Mouse (Mus musculus) hindbrain, embryonic 14.5 days (tissue): ENCODE measurements around the gene Zfp746. TPM values are rescaled to one million over a fixed set of nuclear protein-coding genes. Genes with fewer than 3 reads are reported as not detected.
A peak's percentile ranks its signal among the peaks of the same experiment; 100 is the strongest.
"Not testable (repeated sequence)": the region's sequence is repeated elsewhere in the genome, so short reads cannot be mapped to it uniquely, and the experiment has no call there.

Experiments
- ATAC-seq: fragments of 200-750 bp; cut with Nextera tagmentation; 2 replicates; pipeline ENCODE4 v1.8.0; 2017; ENCODE audit warnings: moderate number of reproducible peaks, mild to moderate bottlenecking, moderate TSS enrichment, moderate library complexity; ENCODE audit not compliant: low FRiP score
- DNase-seq: peaks from one replicate; pipeline ENCODE4 v3.0.0-alpha.2; 2015; ENCODE audit warnings: low spot score
- H3K27ac ChIP-seq: fragments of 300-500 bp; sonication (generic); 2 replicates; pipeline ENCODE4 v1.5.1; 2014; ENCODE audit warnings: mild to moderate bottlenecking, moderate library complexity
- H3K27me3 ChIP-seq: fragments of 300-500 bp; sonication (generic); 2 replicates; pipeline ENCODE4 v1.6.1; 2014; ENCODE audit warnings: mild to moderate bottlenecking, low read length, mixed read lengths; ENCODE audit not compliant: control insufficient read depth, insufficient read depth
- H3K36me3 ChIP-seq: fragments of 300-500 bp; sonication (generic); replicated peaks from 2 replicates; pipeline ENCODE4 v1.6.1; 2014; ENCODE audit not compliant: control insufficient read depth, insufficient read depth
- H3K4me1 ChIP-seq: fragments of 300-500 bp; sonication (generic); replicated peaks from 2 replicates; pipeline ENCODE4 v1.6.1; 2014; ENCODE audit warnings: antibody characterized with exemption, low read length, mixed read lengths; ENCODE audit not compliant: control insufficient read depth, insufficient read depth
- H3K4me2 ChIP-seq: fragments of 300-500 bp; sonication (generic); replicated peaks from 2 replicates; pipeline ENCODE4 v1.6.1; 2014; ENCODE audit warnings: mild to moderate bottlenecking, moderate library complexity
- H3K4me3 ChIP-seq: fragments of 300-500 bp; sonication (generic); replicated peaks from 2 replicates; pipeline ENCODE4 v1.5.1; 2014; ENCODE audit warnings: mild to moderate bottlenecking, low read length
- H3K9ac ChIP-seq: fragments of 300-500 bp; sonication (generic); 2 replicates; pipeline ENCODE4 v1.6.1; 2014
- H3K9me3 ChIP-seq: fragments of 300-500 bp; sonication (generic); 2 replicates; pipeline ENCODE4 v1.6.1; 2016; ENCODE audit warnings: low read length; ENCODE audit not compliant: control insufficient read depth
- WGBS: fragments of 180-500 bp; shearing (Covaris S2); extraction: QIAGEN DNeasy Blood & Tissue Kit; methylation state at CpG from one replicate; pipeline ENCODE4 v1.1.7; 2014; 5-methylcytosine and 5-hydroxymethylcytosine counted together
- polyA plus RNA-seq: library from polyadenylated mRNA; unstranded; fragments of >200 nt; fragmentation: Nextera tagmentation; extraction: Ambion mirVana; gene quantifications from 2 replicates; pipeline ENCODE4 v1.2.1, GENCODE M21; 2014

Gene Zfp746
- 23.4 and 25.7 TPM in 2 replicates for polyA plus RNA-seq

GRCm38 (mm10) chr6:48086471-48086878, at the start of gene Zfp746:
TSS of gene Zfp746 (minus strand) at chr6:48086593.
- peak; percentile 91 for DNase-seq
- Histone ChIP-seq H3K9ac (peak within 1 kb of the TSS; percentile 93), H3K27me3 (no peaks in the 10 kb centered on the region), H3K9me3 (no peaks in the 10 kb centered on the region), H3K27ac (peak within 1 kb of the TSS; percentile 87), H3K4me2 (peak within 1 kb of the TSS; percentile 68), H3K36me3 (peaks cover 22% of the 10 kb centered on the region), H3K4me3 (peak within 1 kb of the TSS; percentile 83), H3K4me1 (peaks cover 10% of the 10 kb centered on the region)
- ATAC-seq, result peak; percentile 93
- 1% methylated on average over 41 of the region's 53 CpGs for WGBS

DNA sequence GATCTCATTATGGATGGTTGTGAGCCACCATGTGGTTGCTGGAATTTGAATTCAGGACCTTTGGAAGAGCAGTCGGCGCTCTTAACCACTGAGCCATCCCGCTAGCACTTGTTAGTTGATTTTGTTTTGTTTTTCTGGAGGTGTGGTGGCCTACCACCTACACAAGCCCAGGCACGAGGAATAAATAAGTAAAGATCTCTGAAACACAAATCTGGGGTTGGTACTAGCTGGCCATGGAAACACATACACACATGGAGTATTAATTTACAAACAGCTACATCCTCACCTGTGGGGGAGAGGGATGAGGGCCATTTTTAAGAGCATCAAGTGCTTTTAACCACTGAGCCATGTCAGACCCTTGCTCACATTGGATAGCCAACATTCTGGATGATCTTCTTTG, 34.7 kb upstream of the Zfp746 start:
- DNase-seq (peak; percentile 31), ATAC-seq (peak; percentile 78; the same call in 1 of the 2 replicates)
- WGBS, result 75% methylated on average over 4 of the region's 4 CpGs

DNA sequence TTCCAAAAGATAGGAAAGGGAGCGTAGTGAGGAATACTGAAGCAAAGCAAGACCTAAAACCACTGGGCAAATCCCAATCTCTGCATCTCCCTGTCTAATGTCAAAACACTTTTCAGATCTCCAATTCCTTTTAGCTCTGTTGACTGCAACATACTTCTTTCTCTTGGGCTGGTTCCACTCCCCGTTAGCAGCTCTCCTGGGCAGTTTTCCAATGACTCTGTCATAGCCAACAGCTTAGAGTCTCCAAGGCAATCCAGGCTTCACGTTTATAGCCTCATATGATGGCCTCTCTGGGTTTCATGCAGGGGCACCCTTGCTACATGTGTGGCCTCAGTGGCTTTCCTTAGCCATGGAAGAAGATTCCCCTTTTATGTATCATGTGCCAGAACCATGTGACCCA, 29.6 kb upstream of the Zfp746 start:
- 78% methylated on average over 3 of the region's 3 CpGs for whole genome bisulfite sequencing
- H3K9ac ChIP-seq, result no peak overlapping the region

More for the DNA sequence above, 34.7 kb upstream of the Zfp746 start:
- H3K4me2 ChIP-seq, H3K4me3 ChIP-seq, H3K9ac ChIP-seq, H3K4me1 ChIP-seq, H3K27me3 ChIP-seq, H3K27ac ChIP-seq, H3K36me3 ChIP-seq, H3K9me3 ChIP-seq: not testable (repeated sequence)

DNA sequence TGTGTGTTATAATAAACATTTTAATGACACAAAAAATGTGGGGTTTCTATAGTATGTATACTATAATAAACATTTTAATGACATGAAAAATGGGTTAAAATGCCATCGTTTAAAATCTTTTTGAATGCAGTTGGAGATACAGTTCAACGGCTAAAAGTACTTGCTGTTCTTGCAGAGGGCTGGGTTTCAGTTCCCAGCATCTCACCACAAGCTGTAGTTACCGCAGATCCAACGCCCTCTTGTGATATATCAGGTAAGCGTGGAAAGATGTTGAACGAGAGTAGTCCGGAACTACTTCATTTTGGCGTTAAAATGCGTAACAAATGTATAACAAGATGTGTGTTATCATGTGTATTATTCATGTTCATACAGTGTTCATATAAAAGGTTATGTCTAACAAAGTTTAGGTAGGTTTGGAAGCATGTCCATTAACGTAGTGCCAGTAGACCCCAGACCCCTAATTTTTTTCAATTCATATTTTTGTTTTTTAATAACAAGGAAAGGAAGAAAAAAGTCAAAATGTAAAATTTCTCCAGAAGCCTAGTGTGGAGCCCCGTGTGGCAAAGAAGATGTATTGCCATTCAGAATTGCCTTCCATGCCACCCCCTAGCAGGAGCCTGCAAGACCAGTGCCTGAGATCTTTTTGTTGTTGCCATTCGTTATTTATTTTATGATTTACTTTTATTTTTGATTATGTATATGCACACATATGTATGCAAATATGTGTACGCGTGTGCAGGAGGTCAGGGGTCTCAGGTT, 743 bp upstream of the Zfp746 start:
- Histone ChIP-seq H3K9ac (peak overlapping the region; percentile 93; the same call in 1 of the 2 replicates), H3K36me3 (peaks cover 15% of the 10 kb centered on the region), H3K4me2 (peak overlapping the region; percentile 68), H3K27ac (no peak overlapping the region), H3K9me3 (no peaks in the 10 kb centered on the region), H3K27me3 (no peaks in the 10 kb centered on the region), H3K4me1 (peaks cover 10% of the 10 kb centered on the region), H3K4me3 (peak overlapping the region; percentile 83)
- WGBS, result 41% methylated on average over 14 of the region's 14 CpGs
- DNase-seq (no peak), ATAC-seq (no peak)

More for the DNA sequence above, 29.6 kb upstream of the Zfp746 start:
- H3K4me2 ChIP-seq, result no peak overlapping the region
- no peaks in the 10 kb centered on the region for H3K27me3 ChIP-seq
- no peaks in the 10 kb centered on the region for H3K9me3 ChIP-seq
- H3K27ac ChIP-seq, result no peak overlapping the region
- ATAC-seq, result no peak
- no peak for DNase-seq
- no peak overlapping the region for H3K4me3 ChIP-seq
- H3K36me3 ChIP-seq, result no peaks in the 10 kb centered on the region
- H3K4me1 ChIP-seq, result no peaks in the 10 kb centered on the region

DNA sequence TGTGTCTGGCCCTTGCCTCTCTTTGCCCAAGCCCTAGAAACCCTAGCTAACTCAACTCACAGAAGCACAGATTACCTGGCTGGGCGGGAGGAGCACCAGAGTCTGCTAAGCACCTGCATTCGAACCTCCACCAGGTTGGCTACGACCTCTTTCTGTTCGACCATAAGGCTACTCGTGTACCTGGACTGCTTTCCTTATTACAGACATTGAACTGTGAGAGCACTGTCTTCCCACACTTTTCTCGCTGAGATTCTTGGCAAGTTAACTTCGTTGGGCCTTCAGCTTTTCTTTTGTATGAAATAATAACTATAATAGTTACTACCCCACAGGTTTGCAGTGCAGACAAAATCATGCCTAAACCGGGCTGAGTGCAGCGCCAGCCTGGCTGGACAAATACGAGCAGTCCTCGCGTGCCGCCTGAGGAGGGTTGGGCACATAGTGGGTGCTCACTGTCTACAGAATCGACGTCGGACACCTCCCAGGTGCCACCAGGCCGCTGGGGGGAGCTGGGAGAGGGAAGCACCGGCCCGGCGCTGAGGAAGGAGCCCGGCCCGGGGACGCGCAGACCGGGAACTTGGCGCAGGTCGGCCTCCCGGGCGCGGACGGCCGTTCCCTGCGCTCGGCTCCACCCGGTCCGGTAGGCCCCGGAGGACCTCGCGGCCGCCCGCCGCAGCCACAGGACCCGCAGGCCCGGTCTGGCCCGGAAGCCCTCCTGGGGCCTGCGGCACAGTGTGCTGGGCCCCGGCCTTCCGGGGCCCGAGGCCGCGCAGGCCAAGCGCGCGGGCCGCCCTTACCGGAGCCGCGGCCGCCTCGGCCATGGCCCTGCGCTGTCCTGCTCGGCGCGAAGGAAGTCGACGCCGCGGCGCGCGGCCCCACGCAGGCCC, 630 bp downstream of the Zfp746 start:
- peak overlapping the region; percentile 83 for H3K4me3 ChIP-seq
- H3K4me1 ChIP-seq, result peaks cover 10% of the 10 kb centered on the region
- H3K9ac ChIP-seq, result peak overlapping the region; percentile 93
- peak overlapping the region; percentile 68 for H3K4me2 ChIP-seq
- no peaks in the 10 kb centered on the region for H3K27me3 ChIP-seq
- H3K9me3 ChIP-seq, result no peaks in the 10 kb centered on the region
- ATAC-seq, result peak; percentile 89
- 4% methylated on average over 48 of the region's 72 CpGs for WGBS
- H3K27ac ChIP-seq, result peak overlapping the region; percentile 87
- peak; percentile 45 for DNase-seq
- H3K36me3 ChIP-seq, result peaks cover 29% of the 10 kb centered on the region

DNA sequence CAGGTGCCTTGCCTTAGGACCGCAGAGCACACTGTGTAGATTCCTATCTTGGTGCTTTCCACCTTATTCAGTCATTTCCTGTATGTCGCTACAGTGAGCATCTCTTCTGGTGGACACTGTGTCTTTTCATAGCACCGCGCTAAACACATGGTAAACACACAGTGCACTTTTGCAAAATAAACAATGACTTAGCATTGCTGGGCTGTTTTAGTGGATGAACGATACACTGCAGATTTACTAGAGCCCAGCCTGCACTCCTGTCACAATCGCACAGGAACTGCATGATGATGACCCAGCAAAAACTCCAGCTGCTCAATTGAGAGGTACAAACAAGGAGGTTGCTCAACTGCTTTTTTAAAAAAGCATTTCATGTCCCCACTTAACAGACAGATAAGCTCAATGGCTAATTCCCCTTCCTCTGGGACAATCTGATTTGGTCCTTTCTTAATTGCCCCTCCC, 2.6 kb downstream of the Zfp746 start:
- no peak overlapping the region for H3K4me3 ChIP-seq
- WGBS, result 94% methylated on average over 6 of the region's 6 CpGs
- H3K27ac ChIP-seq, result no peak overlapping the region
- peaks cover 49% of the 10 kb centered on the region for H3K36me3 ChIP-seq
- H3K9me3 ChIP-seq, result no peaks in the 10 kb centered on the region
- no peak overlapping the region for H3K4me2 ChIP-seq
- ATAC-seq, result no peak
- H3K27me3 ChIP-seq, result no peaks in the 10 kb centered on the region
- H3K4me1 ChIP-seq, result peaks cover 10% of the 10 kb centered on the region
- no peak for DNase-seq
- H3K9ac ChIP-seq, result no peak overlapping the region

GRCm38 (mm10) chr6:48081952-48082351, 4.4 kb downstream of the Zfp746 start:
- no peaks in the 10 kb centered on the region for H3K9me3 ChIP-seq
- H3K36me3 ChIP-seq, result peaks cover 67% of the 10 kb centered on the region
- ATAC-seq, result no peak
- H3K27me3 ChIP-seq, result no peaks in the 10 kb centered on the region
- H3K9ac ChIP-seq, result no peak overlapping the region
- H3K4me1 ChIP-seq, result peaks cover 10% of the 10 kb centered on the region
- over 99% methylated on average over 3 of the region's 3 CpGs for WGBS
- no peak overlapping the region for H3K27ac ChIP-seq
- H3K4me3 ChIP-seq, result no peak overlapping the region
- DNase-seq, result no peak
- no peak overlapping the region for H3K4me2 ChIP-seq

- WGBS, result 96% methylated on average over 5 of the region's 5 CpGs
- H3K9me3 ChIP-seq, result no peaks in the 10 kb centered on the region
- no peak overlapping the region for H3K4me3 ChIP-seq
- H3K27me3 ChIP-seq, result no peaks in the 10 kb centered on the region
- H3K36me3 ChIP-seq, result peaks cover 76% of the 10 kb centered on the region
- ATAC-seq (no peak), DNase-seq (no peak)
- H3K4me1 ChIP-seq, result peaks cover 10% of the 10 kb centered on the region
- H3K4me2 ChIP-seq, result no peak overlapping the region
- H3K9ac ChIP-seq, result no peak overlapping the region
- no peak overlapping the region for H3K27ac ChIP-seq
Measured at GRCm38 (mm10) chr6:48081021-48081420, 5.4 kb downstream of the Zfp746 start.

- no peaks in the 10 kb centered on the region for H3K9me3 ChIP-seq
- no peak overlapping the region for H3K9ac ChIP-seq
- H3K4me2 ChIP-seq, result no peak overlapping the region
- DNase-seq, result no peak
- ATAC-seq, result no peak
- no peaks in the 10 kb centered on the region for H3K4me1 ChIP-seq
- no peak overlapping the region for H3K27ac ChIP-seq
- peaks cover 72% of the 10 kb centered on the region for H3K36me3 ChIP-seq
- no peak overlapping the region for H3K4me3 ChIP-seq
- H3K27me3 ChIP-seq, result no peaks in the 10 kb centered on the region
- 84% methylated on average over 5 of the region's 5 CpGs for WGBS
Measured at GRCm38 (mm10) chr6:48073316-48073715, 13.1 kb downstream of the Zfp746 start.
